Mouse (Mus musculus): Measurements from ENCODE around the gene Plcb3. TPM values are rescaled to one million over a fixed set of nuclear protein-coding genes. Genes with fewer than 3 reads are reported as not detected.

The Plcb3 gene
- polyA plus RNA-seq, 3 experiments from 2014 or later, result 2.8 to 4.3 (median 3.6) TPM

- ATAC-seq, result peak; percentile 49
Measured at GRCm38 (mm10) chr19:6969665-6970381, 6.4 kb downstream of the Plcb3 start.

DNA sequence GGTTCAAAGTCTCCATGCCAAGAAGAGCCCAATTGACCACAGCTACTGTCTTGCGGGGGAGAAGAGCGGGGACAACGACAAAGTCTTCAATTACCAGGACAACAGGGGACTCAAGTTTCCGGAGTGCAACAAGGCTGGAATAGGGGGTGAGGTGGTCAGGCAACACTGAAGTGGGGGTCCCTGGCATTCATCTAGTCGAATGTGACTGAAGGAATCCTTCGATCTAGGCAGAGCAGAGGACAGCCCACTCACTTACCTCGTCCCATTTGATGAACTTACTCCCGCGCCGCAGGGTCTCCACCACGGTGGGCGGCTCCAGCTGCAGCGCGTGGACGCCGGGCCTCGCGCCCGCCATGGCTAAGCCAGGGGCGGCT is 7.0 kb downstream of the Plcb3 start:
- peak; percentile 4 for ATAC-seq

GRCm38 (mm10) chr19:6968491-6969271 is 7.6 kb downstream of the Plcb3 start:
- no peak for ATAC-seq

GRCm38 (mm10) chr19:6956461-6956860 is 19.8 kb downstream of the Plcb3 start:
- ATAC-seq, result no peak

DNA sequence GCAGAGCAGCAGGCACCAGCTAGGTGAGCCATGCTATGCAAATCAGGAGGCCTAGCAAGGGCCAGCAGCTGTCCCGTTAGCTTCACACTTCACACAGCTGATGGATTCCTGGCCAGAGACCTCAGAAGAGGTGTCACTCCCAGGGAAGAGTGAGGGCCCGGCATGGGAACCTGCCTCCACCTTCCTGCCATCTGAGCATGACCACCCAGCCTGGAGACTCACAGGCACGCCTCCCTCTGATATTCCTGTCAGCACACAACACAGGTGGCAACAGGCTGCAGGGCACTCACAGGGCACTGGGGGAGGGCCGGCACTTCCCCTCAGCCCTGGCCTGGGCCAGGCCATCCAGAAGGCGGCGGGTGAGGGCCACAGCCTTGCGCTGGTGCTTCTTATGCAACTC is 20.8 kb downstream of the Plcb3 start:
- no peak for ATAC-seq

DNA sequence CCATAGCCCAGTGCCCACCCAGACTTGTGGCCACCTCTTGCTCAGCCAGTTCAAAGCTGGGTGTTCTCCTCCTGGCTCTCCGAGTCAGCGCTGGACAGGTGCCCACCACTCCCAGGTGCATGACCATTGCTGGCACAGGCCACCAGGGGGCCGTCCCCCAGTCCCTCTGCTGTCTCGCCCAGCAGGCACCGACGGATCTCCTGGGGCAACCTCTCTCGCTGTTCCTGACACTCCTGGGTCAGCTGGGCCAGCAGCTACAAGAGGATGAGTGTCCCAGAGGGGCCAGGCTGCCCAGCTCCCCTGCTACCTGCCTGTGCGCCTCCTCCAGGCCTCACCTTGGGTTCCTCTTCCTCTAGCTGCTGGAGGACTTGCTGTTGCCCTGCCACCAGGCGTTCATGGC is 22.2 kb downstream of the Plcb3 start:
- no peak for ATAC-seq

DNA sequence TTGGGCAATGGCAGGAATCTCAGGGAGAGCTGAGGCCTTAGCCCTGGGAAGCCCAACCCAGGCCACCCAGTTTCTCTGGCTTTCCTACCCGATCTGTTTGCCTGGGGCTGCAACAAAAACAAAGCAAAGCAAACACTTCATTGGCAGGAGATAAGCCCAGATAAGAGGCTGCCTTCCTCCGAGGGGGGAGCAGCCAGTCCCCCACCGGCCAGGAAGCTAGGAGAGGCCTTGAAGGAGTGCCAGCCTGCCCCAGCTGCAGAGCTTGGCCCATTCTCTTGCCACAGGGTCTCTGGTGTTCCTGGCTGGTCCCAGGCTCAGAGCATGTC is 23.6 kb downstream of the Plcb3 start:
- no peak for ATAC-seq

GRCm38 (mm10) chr19:6951994-6952711 is 24.1 kb downstream of the Plcb3 start:
- peak; percentile 19 for ATAC-seq

GRCm38 (mm10) chr19:6951381-6951968 is 24.8 kb downstream of the Plcb3 start:
- ATAC-seq, result peak; percentile 60

DNA sequence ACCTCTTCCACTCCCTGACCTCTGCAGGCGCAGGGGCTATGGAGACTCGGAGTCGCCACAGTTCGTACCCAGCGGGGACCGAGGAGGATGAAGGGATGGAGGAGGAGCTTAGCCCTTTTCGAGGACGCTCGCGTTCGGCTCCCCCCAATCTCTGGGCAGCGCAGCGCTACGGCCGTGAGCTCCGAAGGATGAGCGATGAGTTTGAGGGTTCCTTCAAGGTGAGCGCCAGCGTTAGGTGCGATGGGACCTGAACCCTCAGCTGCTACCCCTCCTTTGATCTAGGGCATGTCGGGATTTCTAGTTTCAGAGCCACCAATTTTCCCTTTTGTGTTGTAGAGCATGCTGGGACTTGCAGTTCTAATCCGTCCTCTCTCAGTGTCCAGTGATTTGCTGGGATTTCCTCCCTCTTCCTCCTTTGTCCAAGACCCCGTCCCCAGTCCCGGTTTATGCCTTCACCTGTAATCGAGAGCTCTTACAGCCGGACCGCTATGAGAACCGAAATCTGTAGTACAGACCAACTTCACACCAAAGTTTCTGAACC is 25.6 kb downstream of the Plcb3 start:
- peak; percentile 36 for ATAC-seq

GRCm38 (mm10) chr19:6949951-6950350 is 26.3 kb downstream of the Plcb3 start:
- ATAC-seq, result no peak

DNA sequence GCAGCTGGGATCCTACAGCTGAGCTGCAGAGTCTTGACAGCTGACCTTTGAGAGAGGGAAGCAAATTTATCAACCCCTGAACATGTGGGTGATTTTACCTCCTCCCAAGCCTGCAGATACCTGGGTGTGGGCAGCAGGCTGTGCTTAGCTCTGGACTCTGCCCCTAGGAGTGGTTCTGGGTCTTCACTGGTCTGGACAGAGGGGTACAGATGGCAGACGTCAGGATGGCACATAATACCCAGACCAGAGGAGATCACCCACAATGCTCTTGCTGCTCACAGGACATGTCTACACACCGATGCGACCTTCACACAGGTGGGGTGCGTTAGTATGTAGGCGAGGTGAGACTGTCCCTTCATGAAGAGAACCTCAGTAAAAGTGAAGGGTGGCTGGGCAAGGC is 26.7 kb downstream of the Plcb3 start:
- no peak for ATAC-seq

DNA sequence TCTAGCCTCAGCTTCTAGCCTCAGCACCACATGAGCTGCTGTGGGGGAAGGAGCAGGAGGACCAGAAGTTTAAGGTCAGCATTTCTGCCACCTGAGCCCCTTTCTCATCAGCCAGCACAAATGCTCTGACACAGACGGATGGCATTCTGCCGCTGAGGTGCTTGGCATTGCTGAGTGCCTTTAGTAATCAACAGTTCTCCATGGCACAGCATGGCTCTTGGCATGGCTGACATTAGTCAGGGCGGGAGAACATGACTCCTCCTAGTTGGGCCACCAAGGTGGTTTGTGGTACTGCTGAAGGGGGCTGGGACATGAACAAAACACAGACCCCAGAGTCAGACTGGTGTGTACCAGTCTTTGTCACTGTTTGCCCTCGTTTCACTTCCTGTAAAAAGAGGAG is 28.1 kb downstream of the Plcb3 start:
- no peak for ATAC-seq

- no peak for ATAC-seq
Measured at GRCm38 (mm10) chr19:6947742-6948141, 28.5 kb downstream of the Plcb3 start.

DNA sequence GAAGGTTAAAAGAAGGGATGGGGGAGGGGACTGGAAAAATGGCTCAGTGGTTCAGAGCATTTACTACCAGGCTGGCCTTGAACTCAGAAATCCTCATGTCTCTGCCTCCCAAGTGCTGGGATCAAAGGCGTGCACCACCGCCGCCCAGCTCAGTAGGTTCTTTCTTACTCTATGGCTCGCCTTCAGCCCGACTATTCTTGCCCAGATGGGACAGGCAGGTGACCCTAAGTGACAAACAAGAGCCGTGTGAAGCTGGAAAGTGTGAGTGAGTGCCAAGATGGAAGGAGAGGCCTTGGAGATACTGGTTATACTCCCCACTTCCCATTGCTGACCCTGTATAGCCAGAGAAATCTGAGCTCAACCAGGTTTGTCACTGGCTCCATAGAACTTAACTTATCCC is 32.6 kb downstream of the Plcb3 start:
- no peak for ATAC-seq

DNA sequence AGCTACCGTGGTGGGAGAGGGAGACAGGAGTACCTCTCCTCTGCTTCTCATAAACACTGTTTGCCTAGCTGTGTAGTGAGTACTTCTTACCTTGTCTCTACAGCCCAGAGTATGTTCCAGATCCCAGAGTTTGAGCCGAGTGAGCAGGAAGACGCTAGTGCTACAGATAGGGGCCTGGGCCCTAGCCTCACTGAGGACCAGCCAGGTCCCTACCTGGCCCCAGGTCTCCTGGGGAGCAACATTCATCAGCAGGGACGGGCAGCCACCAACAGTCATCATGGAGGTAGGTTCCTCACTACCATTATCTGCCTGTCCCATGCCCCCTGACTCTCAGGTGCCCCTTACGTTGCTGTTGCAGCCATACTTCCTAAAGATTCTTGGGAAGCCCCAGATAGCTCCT is 33.5 kb downstream of the Plcb3 start:
- no peak for ATAC-seq

DNA sequence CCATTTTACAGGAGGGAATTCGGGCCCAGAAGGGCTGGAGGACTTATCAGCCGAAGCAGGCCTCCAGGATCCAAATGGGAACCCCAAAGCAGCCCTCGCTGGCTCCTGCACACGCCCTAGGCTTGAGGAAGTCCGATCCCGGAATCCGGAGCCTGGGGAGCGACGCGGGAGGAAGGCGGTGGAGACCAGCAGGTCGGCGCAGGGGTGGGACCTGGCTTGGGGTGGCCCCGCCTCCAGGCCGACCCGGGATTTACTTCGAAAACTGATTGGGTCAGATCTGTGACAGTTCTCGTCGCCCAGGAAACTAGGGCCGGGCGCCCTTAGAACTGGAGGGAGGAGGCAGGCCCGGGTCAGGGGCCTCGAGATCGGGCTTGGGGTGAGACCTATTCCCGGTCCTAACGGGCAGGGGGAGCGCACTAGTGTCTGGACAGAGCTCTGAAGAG is 34.0 kb downstream of the Plcb3 start, which contains the start of gene Gpr137:
Gene Gpr137, minus strand, starts transcription at position 232 of the 443 bp plus-strand sequence.
- ATAC-seq, result peak; percentile 79

GRCm38 (mm10) chr19:6941372-6942248 is 34.7 kb downstream of the Plcb3 start, which contains the start of gene Bad:
Gene Bad, plus strand, starts transcription at chr19:6941861.
- peak; percentile 71 for ATAC-seq

DNA sequence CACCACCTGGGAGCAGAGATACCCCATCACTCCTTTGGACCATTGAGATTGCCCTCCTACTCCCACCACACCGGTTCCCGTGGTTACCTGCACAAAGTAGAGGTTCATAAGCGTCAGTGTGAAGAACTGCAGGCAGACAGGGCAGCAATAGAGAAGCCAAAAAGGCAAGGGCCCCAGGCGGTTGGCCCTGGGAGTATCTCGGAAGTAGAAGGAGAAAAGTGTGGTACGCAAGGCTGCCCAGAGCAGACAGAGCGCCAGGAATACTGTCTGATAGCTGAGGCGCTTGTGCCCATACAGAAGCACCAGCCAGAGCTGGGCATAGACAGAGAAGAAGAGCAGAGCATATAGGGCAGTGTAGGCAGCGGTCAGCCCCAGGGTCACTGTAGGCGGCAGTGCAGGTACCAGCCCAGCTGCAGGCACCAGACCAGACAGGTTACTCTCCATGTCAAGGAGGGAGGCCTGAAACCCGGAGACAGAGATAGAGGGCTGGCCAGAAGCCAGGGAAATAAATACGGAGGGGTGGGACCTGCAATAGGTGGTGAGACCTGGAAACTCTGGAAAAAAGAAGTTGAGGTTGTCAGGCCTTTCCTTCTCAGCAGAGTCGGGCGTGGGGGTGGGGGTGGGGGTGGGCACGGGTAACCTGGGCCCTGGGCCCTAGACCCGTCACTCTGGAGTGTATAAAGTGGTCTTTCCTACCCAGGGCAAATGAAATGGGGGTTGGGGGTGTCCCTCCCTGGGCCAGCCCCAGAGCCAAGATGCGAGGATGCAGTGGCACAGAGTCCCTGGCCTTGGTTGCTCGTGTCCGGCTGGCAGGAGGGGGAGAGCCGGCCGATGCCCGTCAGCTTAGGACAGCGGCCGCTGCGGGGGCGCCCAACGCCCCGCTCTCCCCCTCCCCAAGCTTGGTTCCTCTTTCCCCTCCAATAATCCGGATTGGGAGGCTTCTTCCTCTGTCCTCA is 35.6 kb downstream of the Plcb3 start:
- no peak for ATAC-seq

Data from inflammation-experienced regulatory T-cells, adult 6 months (primary cell).